Mouse (Mus musculus): Measurements from ENCODE around the gene Arhgef11. TPM values are rescaled to one million over a fixed set of nuclear protein-coding genes. Genes with fewer than 3 reads are reported as not detected.

Arhgef11 gene
- polyA plus RNA-seq, 1 experiment, result 5.5 TPM

GRCm38 (mm10) chr3:87718525-87718924 is 101.2 kb downstream of the Arhgef11 start:
- TF ChIP-seq CEBPB (IDR thresholded peaks at IDR 0.05; ENCODE audit: low read depth) (no peak), CTCF (IDR thresholded peaks at IDR 0.05; ENCODE audit: control insufficient read depth, insufficient read depth, insufficient read length) (no peak), MAX (IDR thresholded peaks at IDR 0.05) (no peak)
- no peaks in the 10 kb centered on the region for H3K79me2 ChIP-seq (ENCODE audit: control insufficient read depth, insufficient read depth)
- no peaks in the 10 kb centered on the region for H3K79me3 ChIP-seq (ENCODE audit: low read depth)
- no peak overlapping the region for H3K4me3 ChIP-seq (ENCODE audit: insufficient read depth, poor library complexity, severe bottlenecking)
- H3ac ChIP-seq (ENCODE audit: control insufficient read depth, insufficient read length, low read depth), result no peak overlapping the region
- peaks cover 22% of the 10 kb centered on the region for H3K36me3 ChIP-seq (ENCODE audit: control insufficient read depth, insufficient read depth)
- no peaks in the 10 kb centered on the region for H3K27me3 ChIP-seq (ENCODE audit: control insufficient read depth, insufficient read depth, insufficient read length)

GRCm38 (mm10) chr3:87724556-87724955 is 107.2 kb downstream of the Arhgef11 start:
- Histone ChIP-seq H3ac (ENCODE audit: control insufficient read depth, insufficient read length, low read depth) (no peak overlapping the region), H3K79me3 (ENCODE audit: low read depth) (no peaks in the 10 kb centered on the region), H3K4me3 (ENCODE audit: insufficient read depth, poor library complexity, severe bottlenecking) (no peak overlapping the region), H3K27me3 (ENCODE audit: control insufficient read depth, insufficient read depth, insufficient read length) (no peaks in the 10 kb centered on the region), H3K79me2 (ENCODE audit: control insufficient read depth, insufficient read depth) (no peaks in the 10 kb centered on the region), H3K36me3 (ENCODE audit: control insufficient read depth, insufficient read depth) (peaks cover 10% of the 10 kb centered on the region)
- no peak for TF ChIP-seq CEBPB (IDR thresholded peaks at IDR 0.05; ENCODE audit: low read depth)
- TF ChIP-seq MYOG (IDR thresholded peaks at IDR 0.05; ENCODE audit: control insufficient read depth, extremely low read depth, insufficient read length), result no peak

- Histone ChIP-seq H3K36me3 (ENCODE audit: control insufficient read depth, insufficient read depth) (peaks cover 6% of the 10 kb centered on the region), H3K27me3 (ENCODE audit: control insufficient read depth, insufficient read depth, insufficient read length) (no peaks in the 10 kb centered on the region), H3K79me2 (ENCODE audit: control insufficient read depth, insufficient read depth) (no peaks in the 10 kb centered on the region), H3K4me3 (ENCODE audit: insufficient read depth, poor library complexity, severe bottlenecking) (no peak overlapping the region), H3ac (ENCODE audit: control insufficient read depth, insufficient read length, low read depth) (no peak overlapping the region), H3K79me3 (ENCODE audit: low read depth) (no peaks in the 10 kb centered on the region)
- no peak for TF ChIP-seq MYOD1 (IDR thresholded peaks at IDR 0.05; ENCODE audit: control insufficient read depth, insufficient read length, low read depth)
- no peak for TF ChIP-seq CEBPB (IDR thresholded peaks at IDR 0.05; ENCODE audit: low read depth)
- TF ChIP-seq FOSL1 (IDR thresholded peaks at IDR 0.05; ENCODE audit: insufficient read depth, low read length, poor library complexity, severe bottlenecking), result no peak
- TF ChIP-seq MYOG (IDR thresholded peaks at IDR 0.05; ENCODE audit: control insufficient read depth, extremely low read depth, insufficient read length), result no peak
- no peak for TF ChIP-seq USF1 (IDR thresholded peaks at IDR 0.05; ENCODE audit: low read depth)
- TF ChIP-seq CTCF (IDR thresholded peaks at IDR 0.05; ENCODE audit: control insufficient read depth, insufficient read depth, insufficient read length), result no peak
- TF ChIP-seq MAX (IDR thresholded peaks at IDR 0.05), result no peak
These were observed 108.2 kb downstream of the Arhgef11 start for GRCm38 (mm10) chr3:87725396-87726160.

GRCm38 (mm10) chr3:87726191-87726590 is 108.8 kb downstream of the Arhgef11 start:
- Histone ChIP-seq H3ac (ENCODE audit: control insufficient read depth, insufficient read length, low read depth) (no peak overlapping the region), H3K79me3 (ENCODE audit: low read depth) (no peaks in the 10 kb centered on the region), H3K79me2 (ENCODE audit: control insufficient read depth, insufficient read depth) (no peaks in the 10 kb centered on the region), H3K27me3 (ENCODE audit: control insufficient read depth, insufficient read depth, insufficient read length) (no peaks in the 10 kb centered on the region), H3K4me3 (ENCODE audit: insufficient read depth, poor library complexity, severe bottlenecking) (no peak overlapping the region), H3K36me3 (ENCODE audit: control insufficient read depth, insufficient read depth) (peaks cover 5% of the 10 kb centered on the region)
- no peak for TF ChIP-seq CEBPB (IDR thresholded peaks at IDR 0.05; ENCODE audit: low read depth)
- TF ChIP-seq MAX (IDR thresholded peaks at IDR 0.05), result no peak
- no peak for TF ChIP-seq USF1 (IDR thresholded peaks at IDR 0.05; ENCODE audit: low read depth)
- TF ChIP-seq FOSL1 (IDR thresholded peaks at IDR 0.05; ENCODE audit: insufficient read depth, low read length, poor library complexity, severe bottlenecking), result no peak

- no peaks in the 10 kb centered on the region for H3K27me3 ChIP-seq (ENCODE audit: control insufficient read depth, insufficient read depth, insufficient read length)
- H3K79me2 ChIP-seq (ENCODE audit: control insufficient read depth, insufficient read depth), result no peaks in the 10 kb centered on the region
- H3ac ChIP-seq (ENCODE audit: control insufficient read depth, insufficient read length, low read depth), result no peak overlapping the region
- TF ChIP-seq MAX (IDR thresholded peaks at IDR 0.05) (no peak), CTCF (IDR thresholded peaks at IDR 0.05; ENCODE audit: control insufficient read depth, insufficient read depth, insufficient read length) (no peak), FOSL1 (IDR thresholded peaks at IDR 0.05; ENCODE audit: insufficient read depth, low read length, poor library complexity, severe bottlenecking) (no peak), MYOD1 (IDR thresholded peaks at IDR 0.05; ENCODE audit: control insufficient read depth, insufficient read length, low read depth) (no peak), CEBPB (IDR thresholded peaks at IDR 0.05; ENCODE audit: low read depth) (no peak), USF1 (IDR thresholded peaks at IDR 0.05; ENCODE audit: low read depth) (no peak), MYOG (IDR thresholded peaks at IDR 0.05; ENCODE audit: control insufficient read depth, extremely low read depth, insufficient read length) (no peak)
- H3K79me3 ChIP-seq (ENCODE audit: low read depth), result no peaks in the 10 kb centered on the region
- H3K36me3 ChIP-seq (ENCODE audit: control insufficient read depth, insufficient read depth), result no peaks in the 10 kb centered on the region
- H3K4me3 ChIP-seq (ENCODE audit: insufficient read depth, poor library complexity, severe bottlenecking), result no peak overlapping the region
These were observed 111.3 kb downstream of the Arhgef11 start for GRCm38 (mm10) chr3:87728696-87729095.

- TF ChIP-seq MYOG (IDR thresholded peaks at IDR 0.05; ENCODE audit: control insufficient read depth, extremely low read depth, insufficient read length), result no peak
- TF ChIP-seq CEBPB (IDR thresholded peaks at IDR 0.05; ENCODE audit: low read depth), result no peak
- TF ChIP-seq CTCF (IDR thresholded peaks at IDR 0.05; ENCODE audit: control insufficient read depth, insufficient read depth, insufficient read length), result no peak
- no peak for TF ChIP-seq FOSL1 (IDR thresholded peaks at IDR 0.05; ENCODE audit: insufficient read depth, low read length, poor library complexity, severe bottlenecking)
- TF ChIP-seq USF1 (IDR thresholded peaks at IDR 0.05; ENCODE audit: low read depth), result no peak
- TF ChIP-seq MAX (IDR thresholded peaks at IDR 0.05), result no peak
- no peak for TF ChIP-seq MYOD1 (IDR thresholded peaks at IDR 0.05; ENCODE audit: control insufficient read depth, insufficient read length, low read depth)
- no peak overlapping the region for H3K4me3 ChIP-seq (ENCODE audit: insufficient read depth, poor library complexity, severe bottlenecking)
- H3K79me2 ChIP-seq (ENCODE audit: control insufficient read depth, insufficient read depth), result no peaks in the 10 kb centered on the region
- H3K79me3 ChIP-seq (ENCODE audit: low read depth), result no peaks in the 10 kb centered on the region
- no peak overlapping the region for H3ac ChIP-seq (ENCODE audit: control insufficient read depth, insufficient read length, low read depth)
- no peaks in the 10 kb centered on the region for H3K27me3 ChIP-seq (ENCODE audit: control insufficient read depth, insufficient read depth, insufficient read length)
- no peaks in the 10 kb centered on the region for H3K36me3 ChIP-seq (ENCODE audit: control insufficient read depth, insufficient read depth)
These were observed 115.7 kb downstream of the Arhgef11 start for GRCm38 (mm10) chr3:87733098-87733497.
